In genomic region chr13:59180781-59181180, GRCm38 (mm10) we compare ENCODE assay signal across 14 mouse cellular contexts.
DNase-seq lines count a peak whose midpoint lies in the region; ATAC-seq lines count a peak whose summit lies in the region.
"Had no signal": no experiment of that assay in that cellular context is flagged by ENCODE, and none has a peak within 500 bp of the region (broad histone marks: within the 10 kb centered on the region; RNA-seq: fewer than 3 reads in every experiment).

No protein-coding gene starts in this region.

- H3K9me3 ChIP-seq in forebrain, embryonic 15.5 days = no peaks in the 10 kb centered on the region
- H3K9me3 ChIP-seq in forebrain, embryonic 12.5 days = no peaks in the 10 kb centered on the region
- H3K9me3 ChIP-seq: heart, embryonic 13.5 days; stomach, embryonic 15.5 days had no signal

- intact Hi-C loops in left cerebral cortex, postnatal 14 days (cut with DNase I) = loop anchor here (5.0 kb wide), 1 partner anchor 538 kb away; no protein-coding TSS in a partner anchor

- H3K27me3 ChIP-seq in forebrain, embryonic 15.5 days = no peaks in the 10 kb centered on the region
- no peaks in the 10 kb centered on the region for H3K27me3 ChIP-seq in forebrain, embryonic 12.5 days
- H3K27me3 ChIP-seq: heart, embryonic 13.5 days; stomach, embryonic 15.5 days had no signal

- peak overlapping the region; percentile 63 for H3K27ac ChIP-seq in forebrain, embryonic 15.5 days (replicated peaks)
- no peak overlapping the region for H3K27ac ChIP-seq in forebrain, embryonic 12.5 days
- H3K27ac ChIP-seq: heart, embryonic 13.5 days; limb, embryonic 13.5 days; stomach, embryonic 15.5 days had no signal

- peak overlapping the region; percentile 17; the same call in 1 of the 2 replicates for H3K4me2 ChIP-seq in forebrain, embryonic 15.5 days (replicated peaks)
- H3K4me2 ChIP-seq in forebrain, embryonic 12.5 days = no peak overlapping the region
- H3K4me2 ChIP-seq: limb, embryonic 13.5 days; stomach, embryonic 15.5 days had no signal

- H3K9ac ChIP-seq in forebrain, embryonic 15.5 days (replicated peaks) = no peak overlapping the region
- H3K9ac ChIP-seq in forebrain, embryonic 12.5 days = no peak overlapping the region
- H3K9ac ChIP-seq: heart, embryonic 13.5 days; limb, embryonic 13.5 days; stomach, embryonic 15.5 days had no signal

- no peaks in the 10 kb centered on the region for H3K36me3 ChIP-seq in forebrain, embryonic 15.5 days
- H3K36me3 ChIP-seq in forebrain, embryonic 12.5 days (replicated peaks) = no peaks in the 10 kb centered on the region
- H3K36me3 ChIP-seq: heart, embryonic 13.5 days; limb, embryonic 13.5 days; stomach, embryonic 15.5 days had no signal

- 37% methylated on average over 10 of the region's 10 CpGs for WGBS in forebrain, embryonic 15.5 days
- WGBS in forebrain, embryonic 12.5 days = 77% methylated on average over 10 of the region's 10 CpGs

- 0 out of 2 replicates have a peak, but pooled peaks have one; percentile 61 for ATAC-seq in forebrain, embryonic 15.5 days (replicated peaks)
- no peak for ATAC-seq in forebrain, embryonic 12.5 days (ENCODE audit: low FRiP score)

- no peak overlapping the region for H3K4me3 ChIP-seq in forebrain, embryonic 15.5 days
- H3K4me3 ChIP-seq in forebrain, embryonic 12.5 days (replicated peaks) = no peak overlapping the region
- H3K4me3 ChIP-seq: heart, embryonic 13.5 days; limb, embryonic 13.5 days; stomach, embryonic 15.5 days had no signal

- peaks cover 23% of the 10 kb centered on the region for H3K4me1 ChIP-seq in forebrain, embryonic 15.5 days
- peaks cover 21% of the 10 kb centered on the region; the same call in 1 of the 2 replicates for H3K4me1 ChIP-seq in forebrain, embryonic 12.5 days
- H3K4me1 ChIP-seq: stomach, embryonic 15.5 days had no signal

- DNase-seq in right cerebral cortex, adult 18-20 months = peak; percentile 59
- DNase-seq in right cerebral cortex, adult 2 months (ENCODE audit: low spot score in 2 of 2) = no peak
- DNase-seq in left cerebral cortex, postnatal 14 days (ENCODE audit: low spot score in 2 of 2) = peak; percentile 55 to 57
- DNase-seq in telencephalon, adult 2 months (ENCODE audit: low read depth, low spot score) = peak; percentile 63
- DNase-seq in kidney, postnatal 25 days = no peak
- DNase-seq in kidney, postnatal 36 days = no peak
- DNase-seq: adrenal gland, postnatal 10 days; kidney, adult 2 months; retina, postnatal 1 day had no signal

Comparison
In these comparisons a context has a peak if more than half of its experiments do, and no peak if none do; other contexts are left out.
1. DNase-seq: peak in right cerebral cortex, adult 18-20 months (single experiment), left cerebral cortex, postnatal 14 days (2 of 2) and telencephalon, adult 2 months (single experiment); none in right cerebral cortex, adult 2 months (0 of 2), kidney, postnatal 25 days (0 of 2) and kidney, postnatal 36 days (0 of 2).